Mouse (Mus musculus): ENCODE measurements around the gene Elob. TPM values are rescaled to one million over a fixed set of nuclear protein-coding genes. Genes with fewer than 3 reads are reported as not detected.

Elob gene
- polyA plus RNA-seq, 1 experiment from 2014 or later, result 1,112 TPM

- 83% methylated on average over 6 of the region's 6 CpGs for WGBS
- no peak for ATAC-seq (ENCODE audit: low read depth)
- Histone ChIP-seq H3K27ac (replicated peaks; ENCODE audit: low read depth, low read length) (no peak overlapping the region), H3K9ac (ENCODE audit: low read depth, low read length) (no peak overlapping the region), H3K36me3 (ENCODE audit: control insufficient read depth, insufficient read depth, low read length) (no peaks in the 10 kb centered on the region), H3K9me3 (ENCODE audit: control insufficient read depth, low read length) (no peaks in the 10 kb centered on the region), H3K4me3 (ENCODE audit: low read depth, low read length) (no peak overlapping the region), H3K4me1 (ENCODE audit: control insufficient read depth, insufficient read depth, low read length) (no peaks in the 10 kb centered on the region), H3K27me3 (replicated peaks; ENCODE audit: control insufficient read depth, insufficient read depth, low read length) (no peaks in the 10 kb centered on the region), H3K4me2 (ENCODE audit: low read depth, low read length) (no peak overlapping the region)
- DNase-seq (ENCODE audit: low spot score), result no peak
These were observed 28.3 kb upstream of the Elob start for GRCm38 (mm10) chr17:23857193-23857592.

GRCm38 (mm10) chr17:23854229-23854765, 25.4 kb upstream of the Elob start:
- H3K36me3 ChIP-seq (ENCODE audit: control insufficient read depth, insufficient read depth, low read length), result no peaks in the 10 kb centered on the region
- 76% methylated on average over 10 of the region's 10 CpGs for WGBS
- H3K27me3 ChIP-seq (replicated peaks; ENCODE audit: control insufficient read depth, insufficient read depth, low read length), result no peaks in the 10 kb centered on the region
- H3K4me3 ChIP-seq (ENCODE audit: low read depth, low read length), result no peak overlapping the region
- H3K4me1 ChIP-seq (ENCODE audit: control insufficient read depth, insufficient read depth, low read length), result no peaks in the 10 kb centered on the region
- no peak overlapping the region for H3K9ac ChIP-seq (ENCODE audit: low read depth, low read length)
- H3K4me2 ChIP-seq (ENCODE audit: low read depth, low read length), result no peak overlapping the region
- DNase-seq (ENCODE audit: low spot score), result no peak
- no peak for ATAC-seq (ENCODE audit: low read depth)
- no peak overlapping the region for H3K27ac ChIP-seq (replicated peaks; ENCODE audit: low read depth, low read length)
- H3K9me3 ChIP-seq (ENCODE audit: control insufficient read depth, low read length), result no peaks in the 10 kb centered on the region

DNA sequence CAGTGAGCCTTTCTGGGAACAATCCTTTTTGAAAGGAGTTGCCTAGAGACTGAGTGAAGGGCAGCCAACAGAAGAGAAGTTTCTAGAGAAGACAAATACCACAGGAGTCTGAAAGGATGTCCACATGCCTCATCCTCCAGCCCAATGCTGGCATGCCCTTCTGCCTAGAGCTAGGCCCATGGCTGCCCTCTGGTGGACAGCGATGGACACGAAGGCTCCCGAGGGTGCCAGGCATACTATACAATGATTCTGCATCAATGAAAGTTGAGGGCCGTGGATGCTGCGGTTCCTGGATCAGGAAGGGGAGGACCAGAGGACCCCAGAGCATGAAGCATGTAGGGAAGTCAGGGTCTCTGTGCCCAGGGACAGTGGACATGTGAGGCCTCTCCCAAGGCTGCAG, 24.4 kb upstream of the Elob start:
- no peaks in the 10 kb centered on the region for H3K36me3 ChIP-seq (ENCODE audit: control insufficient read depth, insufficient read depth, low read length)
- no peaks in the 10 kb centered on the region for H3K4me1 ChIP-seq (ENCODE audit: control insufficient read depth, insufficient read depth, low read length)
- DNase-seq (ENCODE audit: low spot score), result peak; percentile 41
- H3K4me2 ChIP-seq (ENCODE audit: low read depth, low read length), result no peak overlapping the region
- ATAC-seq (ENCODE audit: low read depth), result no peak
- H3K4me3 ChIP-seq (ENCODE audit: low read depth, low read length), result no peak overlapping the region
- 37% methylated on average over 5 of the region's 5 CpGs for WGBS
- no peaks in the 10 kb centered on the region for H3K9me3 ChIP-seq (ENCODE audit: control insufficient read depth, low read length)
- H3K27me3 ChIP-seq (replicated peaks; ENCODE audit: control insufficient read depth, insufficient read depth, low read length), result no peaks in the 10 kb centered on the region
- H3K27ac ChIP-seq (replicated peaks; ENCODE audit: low read depth, low read length), result no peak overlapping the region
- no peak overlapping the region for H3K9ac ChIP-seq (ENCODE audit: low read depth, low read length)

GRCm38 (mm10) chr17:23850853-23851749, 22.2 kb upstream of the Elob start:
- H3K27ac ChIP-seq (replicated peaks; ENCODE audit: low read depth, low read length), result no peak overlapping the region
- ATAC-seq (ENCODE audit: low read depth), result no peak
- H3K9ac ChIP-seq (ENCODE audit: low read depth, low read length), result no peak overlapping the region
- DNase-seq (ENCODE audit: low spot score), result peak; percentile 61
- no peak overlapping the region for H3K4me3 ChIP-seq (ENCODE audit: low read depth, low read length)
- H3K27me3 ChIP-seq (replicated peaks; ENCODE audit: control insufficient read depth, insufficient read depth, low read length), result no peaks in the 10 kb centered on the region
- H3K4me2 ChIP-seq (ENCODE audit: low read depth, low read length), result no peak overlapping the region
- H3K4me1 ChIP-seq (ENCODE audit: control insufficient read depth, insufficient read depth, low read length), result no peaks in the 10 kb centered on the region
- H3K36me3 ChIP-seq (ENCODE audit: control insufficient read depth, insufficient read depth, low read length), result no peaks in the 10 kb centered on the region
- 55% methylated on average over 18 of the region's 19 CpGs for WGBS
- no peaks in the 10 kb centered on the region for H3K9me3 ChIP-seq (ENCODE audit: control insufficient read depth, low read length)

DNA sequence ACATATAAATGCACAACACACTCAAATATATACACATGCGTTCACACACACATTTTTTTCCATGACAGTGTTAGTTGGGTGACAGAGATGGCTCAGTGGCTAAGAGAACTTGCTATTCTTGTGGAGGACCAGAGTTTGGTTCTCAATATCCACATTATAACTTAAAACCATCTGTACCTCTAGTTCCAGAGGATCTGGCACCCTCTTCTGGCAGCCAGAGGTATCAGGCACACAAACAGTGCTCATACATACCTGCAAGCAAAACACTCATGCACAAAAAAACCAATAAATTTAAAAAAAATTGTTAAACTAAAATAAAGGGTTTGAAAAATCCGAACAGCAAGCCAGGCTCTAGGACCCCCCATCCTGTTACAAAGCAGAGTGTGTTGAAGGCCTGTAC, 21.1 kb upstream of the Elob start:
- Histone ChIP-seq H3K36me3 (ENCODE audit: control insufficient read depth, insufficient read depth, low read length) (no peaks in the 10 kb centered on the region), H3K4me2 (ENCODE audit: low read depth, low read length) (no peak overlapping the region), H3K9me3 (ENCODE audit: control insufficient read depth, low read length) (no peaks in the 10 kb centered on the region), H3K4me1 (ENCODE audit: control insufficient read depth, insufficient read depth, low read length) (no peaks in the 10 kb centered on the region), H3K4me3 (ENCODE audit: low read depth, low read length) (no peak overlapping the region), H3K9ac (ENCODE audit: low read depth, low read length) (no peak overlapping the region), H3K27ac (replicated peaks; ENCODE audit: low read depth, low read length) (no peak overlapping the region), H3K27me3 (replicated peaks; ENCODE audit: control insufficient read depth, insufficient read depth, low read length) (no peaks in the 10 kb centered on the region)
- ATAC-seq (ENCODE audit: low read depth) (no peak), DNase-seq (ENCODE audit: low spot score) (no peak)
- WGBS, result 63% methylated on average over 2 of the region's 2 CpGs

GRCm38 (mm10) chr17:23843812-23844273, 14.9 kb upstream of the Elob start, which contains the start of the genes Prss32 and Prss41:
TSS of gene Prss32 (plus strand) at chr17:23843855.
TSS of gene Prss41 (minus strand) at chr17:23844172.
- Histone ChIP-seq H3K9ac (ENCODE audit: low read depth, low read length) (0 out of 2 replicates have a peak within 1 kb of the TSS, but pooled peaks have one; percentile 25), H3K27ac (replicated peaks; ENCODE audit: low read depth, low read length) (no peak within 1 kb of the TSS), H3K4me1 (ENCODE audit: control insufficient read depth, insufficient read depth, low read length) (no peaks in the 10 kb centered on the region), H3K27me3 (replicated peaks; ENCODE audit: control insufficient read depth, insufficient read depth, low read length) (no peaks in the 10 kb centered on the region), H3K9me3 (ENCODE audit: control insufficient read depth, low read length) (no peaks in the 10 kb centered on the region), H3K36me3 (ENCODE audit: control insufficient read depth, insufficient read depth, low read length) (no peaks in the 10 kb centered on the region), H3K4me2 (ENCODE audit: low read depth, low read length) (peak within 1 kb of the TSS; percentile 43), H3K4me3 (ENCODE audit: low read depth, low read length) (0 out of 2 replicates have a peak within 1 kb of the TSS, but pooled peaks have one; percentile 2)
- 10% methylated on average over 15 of the region's 19 CpGs for WGBS
- ATAC-seq (ENCODE audit: low read depth) (0 out of 2 replicates have a peak, but pooled peaks have one; percentile 48), DNase-seq (ENCODE audit: low spot score) (peak; percentile 50)

- no peak overlapping the region for H3K4me3 ChIP-seq (ENCODE audit: low read depth, low read length)
- no peak overlapping the region for H3K27ac ChIP-seq (replicated peaks; ENCODE audit: low read depth, low read length)
- H3K27me3 ChIP-seq (replicated peaks; ENCODE audit: control insufficient read depth, insufficient read depth, low read length), result no peaks in the 10 kb centered on the region
- no peak overlapping the region for H3K9ac ChIP-seq (ENCODE audit: low read depth, low read length)
- 49% methylated on average over 23 of the region's 23 CpGs for WGBS
- ATAC-seq (ENCODE audit: low read depth) (0 out of 2 replicates have a peak, but pooled peaks have one; percentile 19), DNase-seq (ENCODE audit: low spot score) (no peak)
- H3K4me2 ChIP-seq (ENCODE audit: low read depth, low read length), result peak overlapping the region; percentile 43
- H3K36me3 ChIP-seq (ENCODE audit: control insufficient read depth, insufficient read depth, low read length), result no peaks in the 10 kb centered on the region
- H3K9me3 ChIP-seq (ENCODE audit: control insufficient read depth, low read length), result no peaks in the 10 kb centered on the region
- H3K4me1 ChIP-seq (ENCODE audit: control insufficient read depth, insufficient read depth, low read length), result no peaks in the 10 kb centered on the region
These were observed 14.3 kb upstream of the Elob start for GRCm38 (mm10) chr17:23843141-23843811.

GRCm38 (mm10) chr17:23841145-23841544, 12.2 kb upstream of the Elob start:
- H3K4me1 ChIP-seq (ENCODE audit: control insufficient read depth, insufficient read depth, low read length), result no peaks in the 10 kb centered on the region
- DNase-seq (ENCODE audit: low spot score) (peak; percentile 79), ATAC-seq (ENCODE audit: low read depth) (no peak)
- no peak overlapping the region for H3K4me3 ChIP-seq (ENCODE audit: low read depth, low read length)
- H3K9me3 ChIP-seq (ENCODE audit: control insufficient read depth, low read length), result no peaks in the 10 kb centered on the region
- no peak overlapping the region for H3K9ac ChIP-seq (ENCODE audit: low read depth, low read length)
- H3K36me3 ChIP-seq (ENCODE audit: control insufficient read depth, insufficient read depth, low read length), result no peaks in the 10 kb centered on the region
- H3K27me3 ChIP-seq (replicated peaks; ENCODE audit: control insufficient read depth, insufficient read depth, low read length), result no peaks in the 10 kb centered on the region
- H3K27ac ChIP-seq (replicated peaks; ENCODE audit: low read depth, low read length), result no peak overlapping the region
- 23% methylated on average over 4 of the region's 4 CpGs for WGBS
- H3K4me2 ChIP-seq (ENCODE audit: low read depth, low read length), result no peak overlapping the region
